Mouse (Mus musculus) C2C12 (cell line): ENCODE data around the gene Apip.

Experiments used
- CEBPB ChIP-seq: IDR thresholded peaks from one replicate; pipeline ENCODE4 v1.6.1; 2011; ENCODE audit warnings: low read depth, mild to moderate bottlenecking, control low read depth, moderate library complexity
- CTCF ChIP-seq: IDR thresholded peaks from one replicate; pipeline ENCODE4 v1.5.1; 2011; ENCODE audit not compliant: control insufficient read depth, insufficient read depth, insufficient read length
- MYOD1 ChIP-seq: IDR thresholded peaks from one replicate; pipeline ENCODE4 v1.6.1; 2011; ENCODE audit warnings: low read depth; ENCODE audit not compliant: control insufficient read depth, insufficient read length
- MYOG ChIP-seq: IDR thresholded peaks from one replicate; pipeline ENCODE4 v1.6.1; 2011; ENCODE audit not compliant: control insufficient read depth, insufficient read length; ENCODE audit errors: extremely low read depth
- USF1 ChIP-seq: IDR thresholded peaks from one replicate; pipeline ENCODE4 v1.6.1; 2011; ENCODE audit warnings: low read depth, mild to moderate bottlenecking, control low read depth, moderate library complexity

DNA sequence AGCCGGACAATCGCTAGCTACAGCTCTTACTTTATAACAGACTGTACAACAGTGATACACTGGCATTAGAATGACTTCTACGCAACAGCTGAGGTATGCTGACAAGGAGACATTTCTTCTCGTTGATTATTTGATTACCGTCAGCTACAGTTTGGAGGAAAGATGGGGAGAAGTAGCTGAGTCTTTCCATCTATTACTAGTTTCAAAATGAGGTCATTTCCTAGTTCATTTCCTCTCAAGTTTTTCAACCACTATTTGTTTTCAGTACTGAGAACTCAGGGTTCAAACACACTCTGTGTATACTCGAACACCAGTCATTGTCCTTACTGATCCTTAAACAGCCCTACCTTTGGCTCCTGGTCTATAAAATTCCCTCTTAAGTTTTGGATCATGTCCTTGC lies 17.7 kb upstream of the Apip start:
- no peak for TF ChIP-seq CTCF
- TF ChIP-seq USF1 = no peak
- TF ChIP-seq MYOD1 = no peak
- no peak for TF ChIP-seq MYOG
- TF ChIP-seq CEBPB = no peak
